In genomic region chr7:35235308-35235707, GRCm38 (mm10) we compare ENCODE assay signal across 7 mouse cellular contexts. TPM values are rescaled to one million over a fixed set of nuclear protein-coding genes. Genes with fewer than 3 reads are reported as not detected.
DNase-seq lines count a peak whose midpoint lies in the region; ATAC-seq lines count a peak whose summit lies in the region.

No protein-coding gene starts in this region.

- peak; percentile 94 for DNase-seq in R1 (ENCODE audit: low read depth, low spot score)
- DNase-seq in cerebellum, adult 11-12 months: peak; percentile 79
- DNase-seq in forelimb bud, embryonic 11.5 days (ENCODE audit: low read depth, low spot score): peak; percentile 83
- DNase-seq in layer of hippocampus, postnatal 25 days (ENCODE audit: extremely low spot score in 1 of 2, low spot score in 1 of 2): peak; percentile 24 to 49
- peak; percentile 84 for DNase-seq in lung, postnatal 10 days
- DNase-seq in right cerebral cortex, adult 2 months (ENCODE audit: low spot score in 2 of 2): peak; percentile 73 to 75

- 13% methylated on average over 9 of the region's 9 CpGs for WGBS in hindbrain, embryonic 15.5 days

- peaks cover 14% of the 10 kb centered on the region for H3K4me1 ChIP-seq in hindbrain, embryonic 15.5 days (replicated peaks)

- H3K4me3 ChIP-seq in hindbrain, embryonic 15.5 days: peak overlapping the region; percentile 66

- peak overlapping the region; percentile 32; the same call in 1 of the 2 replicates for H3K9ac ChIP-seq in hindbrain, embryonic 15.5 days

- peak; percentile 70 for ATAC-seq in hindbrain, embryonic 15.5 days (ENCODE audit: low FRiP score, low read depth)

- H3K36me3 ChIP-seq in hindbrain, embryonic 15.5 days: no peaks in the 10 kb centered on the region

- H3K9me3 ChIP-seq in hindbrain, embryonic 15.5 days: no peaks in the 10 kb centered on the region

- H3K27me3 ChIP-seq in hindbrain, embryonic 15.5 days: no peaks in the 10 kb centered on the region

- peak overlapping the region; percentile 79 for H3K27ac ChIP-seq in hindbrain, embryonic 15.5 days (replicated peaks)

- peak overlapping the region; percentile 56 for H3K4me2 ChIP-seq in hindbrain, embryonic 15.5 days

RNA-seq across cellular contexts. Expression of gene Lrp3, which starts 20.0 kb away (rescaled TPM):
- 28.3 and 30.6 TPM in 2 replicates for polyA plus RNA-seq in hindbrain, embryonic 15.5 days (2015; fragmentation: Nextera tagmentation; extraction: Ambion mirVana)
- total RNA-seq in layer of hippocampus, postnatal 25 days (2021): 10 to 100 TPM; 69.7 to 76.6 TPM

RNA-seq across cellular contexts. Expression of gene Slc7a10, which starts 49.1 kb away (rescaled TPM):
- polyA plus RNA-seq in hindbrain, embryonic 15.5 days (2015; fragmentation: Nextera tagmentation; extraction: Ambion mirVana): 24.0 and 25.7 TPM in 2 replicates
- total RNA-seq in layer of hippocampus, postnatal 25 days (2021): 10 to 100 TPM; 49.4 to 52.3 TPM

Comparison
In these comparisons a context has a peak if more than half of its experiments do, and no peak if none do; other contexts are left out.
1. Peak in every context shown above with its lines: DNase-seq, ATAC-seq, H3K4me3 ChIP-seq and H3K27ac ChIP-seq.
2. DNase-seq: peak in every context shown above with its lines; median percentile 94 in R1; 84 in lung, postnatal 10 days; 83 in forelimb bud, embryonic 11.5 days; 79 in cerebellum, adult 11-12 months; 74 in right cerebral cortex, adult 2 months; 36 in layer of hippocampus, postnatal 25 days.